Mouse (Mus musculus) A20 (cell line): ENCODE measurements around the gene Hsd17b3.

Experiments used
- DNase-seq: peaks from one replicate; pipeline ENCODE4 v3.0.0-alpha.2; 2011; ENCODE audit warnings: low read depth, low spot score

Gene Hsd17b3

GRCm38 (mm10) chr13:64022786-64023468 is 66.1 kb downstream of the Hsd17b3 start:
- no peak for DNase-seq

GRCm38 (mm10) chr13:64020902-64021311 is 68.1 kb downstream of the Hsd17b3 start:
- no peak for DNase-seq

- no peak for DNase-seq
Observed at GRCm38 (mm10) chr13:64018586-64019141, 70.4 kb downstream of the Hsd17b3 start.

GRCm38 (mm10) chr13:64016048-64016447 is 73.0 kb downstream of the Hsd17b3 start:
- no peak for DNase-seq

- no peak for DNase-seq
Observed at GRCm38 (mm10) chr13:64011157-64011556, 77.9 kb downstream of the Hsd17b3 start.
